Mouse (Mus musculus): ENCODE data around the gene Rgs3. TPM values are rescaled to one million over a fixed set of nuclear protein-coding genes. Genes with fewer than 3 reads are reported as not detected.

The Rgs3 gene
- polyA plus RNA-seq, 1 experiment: 6.4 TPM

DNA sequence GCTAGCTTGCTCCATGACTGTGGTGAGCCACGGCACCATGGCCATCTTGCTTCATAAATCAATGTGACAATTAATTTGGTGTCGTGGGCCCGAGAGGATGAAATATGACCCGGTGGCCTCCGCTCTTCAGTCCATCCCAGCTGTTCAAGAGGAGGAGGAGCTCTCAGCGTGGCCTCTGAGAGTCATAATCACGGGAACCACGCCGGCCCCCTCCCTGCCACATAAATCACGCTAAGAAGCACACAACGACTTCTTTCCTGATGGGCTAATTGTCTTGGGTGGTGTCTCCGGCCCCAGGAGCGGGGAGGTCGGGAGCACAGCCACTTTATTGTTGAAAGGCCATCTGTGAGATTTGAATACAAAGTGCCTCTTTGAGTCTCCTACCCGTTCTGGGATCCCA, 99.6 kb downstream of the Rgs3 start:
- Histone ChIP-seq H3K4me1 (peaks cover 36% of the 10 kb centered on the region), H3K9me3 (no peaks in the 10 kb centered on the region), H3K4me3 (replicated peaks) (no peak overlapping the region), H3K27me3 (replicated peaks) (peaks cover 61% of the 10 kb centered on the region), H3K36me3 (replicated peaks; ENCODE audit: low read length) (no peaks in the 10 kb centered on the region)
- TF ChIP-seq GATA1 (IDR thresholded peaks at IDR 0.05; ENCODE audit: borderline replicate concordance, low read length) (no peak), FLI1 (IDR thresholded peaks at IDR 0.05; ENCODE audit: low read length) (no peak)

DNA sequence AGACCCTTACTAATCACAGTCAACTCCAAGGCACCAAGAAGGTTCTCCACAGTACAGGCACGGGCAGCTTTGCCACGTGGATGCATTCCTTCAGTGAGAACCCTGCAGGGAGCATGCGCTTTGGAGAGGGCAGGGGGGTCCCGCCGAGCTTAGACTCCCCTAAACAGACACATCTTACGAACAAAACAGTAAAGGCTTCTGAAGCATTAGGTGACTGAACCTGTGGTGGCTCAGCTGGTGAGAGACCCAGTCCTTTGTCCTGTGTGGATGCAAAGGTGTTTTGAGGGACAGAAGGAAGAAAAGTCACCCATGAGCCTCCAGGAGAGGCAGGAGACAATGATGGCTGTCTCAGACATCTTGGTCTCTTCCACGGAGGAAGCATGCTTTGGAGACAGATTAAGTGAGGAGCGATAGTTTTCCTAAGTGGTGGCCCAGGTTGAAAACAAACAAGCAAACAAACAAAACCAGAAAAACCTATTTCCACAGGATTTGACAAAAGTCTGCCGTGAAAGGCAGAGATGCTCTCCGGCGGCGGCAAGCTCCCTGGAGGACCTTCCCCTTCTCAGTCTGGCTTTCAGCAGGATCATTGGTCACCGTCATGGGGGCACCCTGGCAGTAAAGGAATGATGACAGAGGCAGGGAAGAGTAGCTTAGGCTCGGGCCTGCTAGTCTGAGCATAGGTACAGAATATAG, 100.4 kb downstream of the Rgs3 start:
- no peaks in the 10 kb centered on the region for H3K36me3 ChIP-seq (replicated peaks; ENCODE audit: low read length)
- H3K4me3 ChIP-seq (replicated peaks): no peak overlapping the region
- H3K9me3 ChIP-seq: no peaks in the 10 kb centered on the region
- TF ChIP-seq FLI1 (IDR thresholded peaks at IDR 0.05; ENCODE audit: low read length) (no peak), GATA1 (IDR thresholded peaks at IDR 0.05; ENCODE audit: borderline replicate concordance, low read length) (no peak)
- H3K4me1 ChIP-seq: peaks cover 36% of the 10 kb centered on the region
- H3K27me3 ChIP-seq (replicated peaks): peaks cover 57% of the 10 kb centered on the region

- Histone ChIP-seq H3K4me3 (replicated peaks) (no peak overlapping the region), H3K27me3 (replicated peaks) (peaks cover 52% of the 10 kb centered on the region), H3K9me3 (no peaks in the 10 kb centered on the region), H3K36me3 (replicated peaks; ENCODE audit: low read length) (no peaks in the 10 kb centered on the region), H3K4me1 (peaks cover 36% of the 10 kb centered on the region)
- TF ChIP-seq FLI1 (IDR thresholded peaks at IDR 0.05; ENCODE audit: low read length): no peak
- TF ChIP-seq GATA1 (IDR thresholded peaks at IDR 0.05; ENCODE audit: borderline replicate concordance, low read length): no peak
Observed at GRCm38 (mm10) chr4:62660554-62660864, 100.9 kb downstream of the Rgs3 start.

DNA sequence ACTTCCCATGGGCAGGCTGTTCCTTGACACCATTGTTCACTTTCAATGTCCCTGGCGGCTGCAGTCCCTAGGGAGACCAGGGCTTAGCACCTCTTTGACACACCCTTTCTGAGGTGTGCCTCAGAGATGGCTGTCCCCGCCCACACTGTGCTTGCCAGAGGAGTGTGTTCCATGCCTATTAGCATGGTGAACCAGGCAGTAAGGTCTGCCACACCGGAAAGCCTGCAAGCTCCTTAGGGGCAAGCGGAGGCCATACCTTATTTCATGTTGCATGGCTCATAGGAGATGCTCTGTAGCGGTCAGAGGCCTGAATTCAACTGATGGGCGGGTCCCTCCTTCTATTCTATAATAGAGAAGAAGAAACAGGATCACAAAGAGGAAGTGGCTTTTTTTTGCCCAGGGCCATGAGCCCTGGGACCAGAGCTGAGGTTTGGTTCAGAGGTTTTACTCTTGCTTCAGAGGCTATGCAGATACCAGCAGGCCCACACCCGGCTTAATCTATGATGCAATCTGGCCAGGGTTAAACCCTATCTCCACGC, 101.7 kb downstream of the Rgs3 start:
- H3K4me1 ChIP-seq: peaks cover 36% of the 10 kb centered on the region
- H3K4me3 ChIP-seq (replicated peaks): no peak overlapping the region
- no peaks in the 10 kb centered on the region for H3K36me3 ChIP-seq (replicated peaks; ENCODE audit: low read length)
- H3K27me3 ChIP-seq (replicated peaks): peaks cover 46% of the 10 kb centered on the region
- no peaks in the 10 kb centered on the region for H3K9me3 ChIP-seq
- TF ChIP-seq FLI1 (IDR thresholded peaks at IDR 0.05; ENCODE audit: low read length) (no peak), GATA1 (IDR thresholded peaks at IDR 0.05; ENCODE audit: borderline replicate concordance, low read length) (no peak)

GRCm38 (mm10) chr4:62663348-62663747, 103.7 kb downstream of the Rgs3 start:
- TF ChIP-seq FLI1 (IDR thresholded peaks at IDR 0.05; ENCODE audit: low read length): no peak
- TF ChIP-seq GATA1 (IDR thresholded peaks at IDR 0.05; ENCODE audit: borderline replicate concordance, low read length): no peak
- peak overlapping the region; percentile 82 for H3K4me3 ChIP-seq (replicated peaks)
- no peaks in the 10 kb centered on the region for H3K36me3 ChIP-seq (replicated peaks; ENCODE audit: low read length)
- peaks cover 30% of the 10 kb centered on the region for H3K27me3 ChIP-seq (replicated peaks)
- H3K9me3 ChIP-seq: peaks cover 5% of the 10 kb centered on the region; the same call in 1 of the 2 replicates
- peaks cover 36% of the 10 kb centered on the region for H3K4me1 ChIP-seq

DNA sequence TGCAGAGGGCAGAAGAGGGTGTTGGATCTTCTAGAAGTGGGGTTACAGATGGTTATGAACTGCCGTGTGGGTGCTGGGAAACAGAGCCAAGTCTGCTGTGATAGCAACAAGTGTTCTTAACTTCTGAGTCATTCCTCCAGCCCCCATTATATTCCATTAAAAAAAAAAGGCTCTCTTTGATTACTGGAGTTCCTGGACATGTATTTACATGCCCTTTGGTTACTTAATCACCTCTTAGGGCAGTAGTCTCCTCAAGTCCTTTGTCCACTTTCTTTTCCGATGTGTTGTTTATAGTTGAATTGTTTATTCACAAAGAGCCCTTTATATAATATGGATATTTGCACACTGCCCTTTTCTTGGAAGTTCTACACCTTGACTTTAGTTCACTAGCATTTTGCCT, 106.2 kb downstream of the Rgs3 start:
- no peak for TF ChIP-seq GATA1 (IDR thresholded peaks at IDR 0.05; ENCODE audit: borderline replicate concordance, low read length)
- Histone ChIP-seq H3K36me3 (replicated peaks; ENCODE audit: low read length) (no peaks in the 10 kb centered on the region), H3K27me3 (replicated peaks) (peaks cover 29% of the 10 kb centered on the region), H3K9me3 (peaks cover 5% of the 10 kb centered on the region; the same call in 1 of the 2 replicates), H3K4me1 (peaks cover 33% of the 10 kb centered on the region), H3K4me3 (replicated peaks) (no peak overlapping the region)

- peaks cover 49% of the 10 kb centered on the region for H3K27me3 ChIP-seq (replicated peaks)
- TF ChIP-seq FLI1 (IDR thresholded peaks at IDR 0.05; ENCODE audit: low read length) (no peak), GATA1 (IDR thresholded peaks at IDR 0.05; ENCODE audit: borderline replicate concordance, low read length) (no peak)
- peaks cover 8% of the 10 kb centered on the region for H3K4me1 ChIP-seq
- peaks cover 5% of the 10 kb centered on the region; the same call in 1 of the 2 replicates for H3K9me3 ChIP-seq
- H3K36me3 ChIP-seq (replicated peaks; ENCODE audit: low read length): no peaks in the 10 kb centered on the region
- H3K4me3 ChIP-seq (replicated peaks): no peak overlapping the region
Observed at GRCm38 (mm10) chr4:62668666-62669065, 109.0 kb downstream of the Rgs3 start.

- Histone ChIP-seq H3K27me3 (replicated peaks) (peaks cover 56% of the 10 kb centered on the region), H3K9me3 (peaks cover 5% of the 10 kb centered on the region; the same call in 1 of the 2 replicates), H3K36me3 (replicated peaks; ENCODE audit: low read length) (no peaks in the 10 kb centered on the region), H3K4me1 (peaks cover 10% of the 10 kb centered on the region), H3K4me3 (replicated peaks) (no peak overlapping the region)
- TF ChIP-seq GATA1 (IDR thresholded peaks at IDR 0.05; ENCODE audit: borderline replicate concordance, low read length): no peak
- TF ChIP-seq FLI1 (IDR thresholded peaks at IDR 0.05; ENCODE audit: low read length): no peak
Observed at GRCm38 (mm10) chr4:62669094-62670071, 109.7 kb downstream of the Rgs3 start.

GRCm38 (mm10) chr4:62673531-62674030, 113.9 kb downstream of the Rgs3 start:
- peak overlapping the region; percentile 3 for H3K4me3 ChIP-seq (replicated peaks)
- H3K36me3 ChIP-seq (replicated peaks; ENCODE audit: low read length): no peaks in the 10 kb centered on the region
- TF ChIP-seq GATA1 (IDR thresholded peaks at IDR 0.05; ENCODE audit: borderline replicate concordance, low read length) (no peak), FLI1 (IDR thresholded peaks at IDR 0.05; ENCODE audit: low read length) (no peak)
- H3K27me3 ChIP-seq (replicated peaks): peaks cover 94% of the 10 kb centered on the region
- H3K4me1 ChIP-seq: peaks cover 11% of the 10 kb centered on the region; the same call in 1 of the 2 replicates
- no peaks in the 10 kb centered on the region for H3K9me3 ChIP-seq
